Mouse (Mus musculus) lung, embryonic 16.5 days (tissue): ENCODE results near the gene Map2k7. TPM values are rescaled to one million over a fixed set of nuclear protein-coding genes. Genes with fewer than 3 reads are reported as not detected.

ENCODE experiments used
- ATAC-seq: fragments of 200-750 bp; cut with Nextera tagmentation; 2 replicates; pipeline ENCODE4 v1.8.0; 2017; ENCODE audit warnings: low read depth, mild to moderate bottlenecking, moderate library complexity
- H3K27ac ChIP-seq: fragments of 300-500 bp; sonication (generic); 2 replicates; pipeline ENCODE4 v1.5.1; 2014; ENCODE audit warnings: mild to moderate bottlenecking, control low read depth, low read length
- H3K27me3 ChIP-seq: fragments of 300-500 bp; sonication (generic); 2 replicates; pipeline ENCODE4 v1.6.1; 2014; ENCODE audit warnings: low read depth, low read length, mixed read lengths; ENCODE audit not compliant: control insufficient read depth, insufficient read depth
- H3K36me3 ChIP-seq: fragments of 300-500 bp; sonication (generic); 2 replicates; pipeline ENCODE4 v1.6.1; 2014; ENCODE audit warnings: low read length; ENCODE audit not compliant: control insufficient read depth, insufficient read depth
- H3K4me1 ChIP-seq: fragments of 300-500 bp; sonication (generic); replicated peaks from 2 replicates; pipeline ENCODE4 v1.6.1; 2014; ENCODE audit warnings: low read length, mixed read lengths; ENCODE audit not compliant: control insufficient read depth, insufficient read depth
- H3K4me2 ChIP-seq: fragments of 300-500 bp; sonication (generic); 2 replicates; pipeline ENCODE4 v1.6.1; 2014; ENCODE audit warnings: low read depth, low read length, control low read depth
- H3K4me3 ChIP-seq: fragments of 300-500 bp; sonication (generic); 2 replicates; pipeline ENCODE4 v1.5.1; 2014; ENCODE audit warnings: mild to moderate bottlenecking, low read length, control low read depth
- H3K9ac ChIP-seq: fragments of 300-500 bp; sonication (generic); 2 replicates; pipeline ENCODE4 v1.6.1; 2014; ENCODE audit warnings: low read length, control low read depth
- H3K9me3 ChIP-seq: fragments of 300-500 bp; sonication (generic); 2 replicates; pipeline ENCODE4 v1.6.1; 2016; ENCODE audit warnings: low read length; ENCODE audit not compliant: control insufficient read depth
- WGBS: fragments of 180-500 bp; shearing (Covaris S2); extraction: QIAGEN DNeasy Blood & Tissue Kit; methylation state at CpG from one replicate; pipeline ENCODE4 v1.1.7; 2014; 5-methylcytosine and 5-hydroxymethylcytosine counted together
- polyA plus RNA-seq: library from polyadenylated mRNA; unstranded; fragments of >200 nt; fragmentation: Nextera tagmentation; extraction: Ambion mirVana; gene quantifications from 2 replicates; pipeline ENCODE4 v1.2.1, GENCODE M21; 2015

Gene Map2k7
- polyA plus RNA-seq, 1 experiment from 2014 or later, result 26.8 TPM

- WGBS, result 23% methylated on average over 44 of the region's 44 CpGs
- peak; percentile 63 for ATAC-seq
Measured at GRCm38 (mm10) chr8:4206182-4207015, 32.1 kb upstream of the Map2k7 start.

GRCm38 (mm10) chr8:4207016-4207350 is 31.6 kb upstream of the Map2k7 start:
- H3K4me1 ChIP-seq, result no peaks in the 10 kb centered on the region; the same call in 1 of the 2 replicates
- H3K27me3 ChIP-seq, result peaks cover 8% of the 10 kb centered on the region; the same call in 1 of the 2 replicates
- no peak overlapping the region for H3K4me3 ChIP-seq
- 64% methylated on average over 2 of the region's 2 CpGs for WGBS
- H3K9me3 ChIP-seq, result no peaks in the 10 kb centered on the region; the same call in 1 of the 2 replicates
- H3K4me2 ChIP-seq, result no peak overlapping the region
- no peak overlapping the region for H3K9ac ChIP-seq
- ATAC-seq, result no peak
- H3K36me3 ChIP-seq, result peaks cover 6% of the 10 kb centered on the region
- no peak overlapping the region for H3K27ac ChIP-seq

More at GRCm38 (mm10) chr8:4206182-4207015, 32.1 kb upstream of the Map2k7 start:
- no peak overlapping the region for H3K27ac ChIP-seq
- no peak overlapping the region for H3K4me3 ChIP-seq
- no peaks in the 10 kb centered on the region; the same call in 1 of the 2 replicates for H3K9me3 ChIP-seq
- H3K4me1 ChIP-seq, result no peaks in the 10 kb centered on the region; the same call in 1 of the 2 replicates
- peaks cover 6% of the 10 kb centered on the region for H3K36me3 ChIP-seq
- H3K27me3 ChIP-seq, result peaks cover 8% of the 10 kb centered on the region; the same call in 1 of the 2 replicates
- peak overlapping the region; percentile 13 for H3K4me2 ChIP-seq
- H3K9ac ChIP-seq, result no peak overlapping the region

GRCm38 (mm10) chr8:4211097-4211496 is 27.4 kb upstream of the Map2k7 start:
- Histone ChIP-seq H3K9ac (no peak overlapping the region), H3K27me3 (peaks cover 6% of the 10 kb centered on the region; the same call in 1 of the 2 replicates), H3K4me1 (peaks cover 15% of the 10 kb centered on the region), H3K9me3 (no peaks in the 10 kb centered on the region; the same call in 1 of the 2 replicates), H3K36me3 (peaks cover 6% of the 10 kb centered on the region; the same call in 1 of the 2 replicates), H3K4me3 (no peak overlapping the region), H3K27ac (no peak overlapping the region), H3K4me2 (no peak overlapping the region)
- 65% methylated on average over 6 of the region's 6 CpGs for whole genome bisulfite sequencing
- ATAC-seq, result no peak

- ATAC-seq, result peak; percentile 15
- under 1% methylated on average over 25 of the region's 25 CpGs for WGBS
Measured at GRCm38 (mm10) chr8:4212809-4213209, 25.7 kb upstream of the Map2k7 start.

GRCm38 (mm10) chr8:4213210-4214005 is 25.1 kb upstream of the Map2k7 start:
- H3K9me3 ChIP-seq, result no peaks in the 10 kb centered on the region; the same call in 1 of the 2 replicates
- H3K27me3 ChIP-seq, result peaks cover 23% of the 10 kb centered on the region
- H3K9ac ChIP-seq, result peak overlapping the region; percentile 64
- peak overlapping the region; percentile 96 for H3K4me2 ChIP-seq
- peak; percentile 80 for ATAC-seq
- peak overlapping the region; percentile 58 for H3K4me3 ChIP-seq
- H3K4me1 ChIP-seq, result peaks cover 15% of the 10 kb centered on the region
- peak overlapping the region; percentile 90 for H3K27ac ChIP-seq
- 2% methylated on average over 18 of the region's 18 CpGs for WGBS
- peaks cover 6% of the 10 kb centered on the region; the same call in 1 of the 2 replicates for H3K36me3 ChIP-seq

More at GRCm38 (mm10) chr8:4212809-4213209, 25.7 kb upstream of the Map2k7 start:
- H3K4me1 ChIP-seq, result peaks cover 15% of the 10 kb centered on the region
- H3K9ac ChIP-seq, result peak overlapping the region; percentile 64
- H3K36me3 ChIP-seq, result peaks cover 6% of the 10 kb centered on the region; the same call in 1 of the 2 replicates
- H3K27me3 ChIP-seq, result peaks cover 19% of the 10 kb centered on the region
- H3K27ac ChIP-seq, result peak overlapping the region; percentile 90
- H3K4me2 ChIP-seq, result peak overlapping the region; percentile 96
- no peaks in the 10 kb centered on the region; the same call in 1 of the 2 replicates for H3K9me3 ChIP-seq
- H3K4me3 ChIP-seq, result peak overlapping the region; percentile 58

- Histone ChIP-seq H3K4me3 (peak overlapping the region; percentile 58), H3K9ac (peak overlapping the region; percentile 64), H3K9me3 (no peaks in the 10 kb centered on the region), H3K36me3 (peaks cover 5% of the 10 kb centered on the region; the same call in 1 of the 2 replicates), H3K4me1 (peaks cover 15% of the 10 kb centered on the region), H3K4me2 (peak overlapping the region; percentile 96), H3K27ac (peak overlapping the region; percentile 90), H3K27me3 (peaks cover 23% of the 10 kb centered on the region)
- 4% methylated on average over 33 of the region's 33 CpGs for WGBS
- ATAC-seq, result peak; percentile 80
Measured at GRCm38 (mm10) chr8:4214006-4214980, 24.2 kb upstream of the Map2k7 start.

GRCm38 (mm10) chr8:4216296-4216695 is 22.2 kb upstream of the Map2k7 start:
- ATAC-seq, result no peak
- WGBS, result 6% methylated on average over 18 of the region's 18 CpGs
- Histone ChIP-seq H3K4me1 (peaks cover 15% of the 10 kb centered on the region), H3K36me3 (no peaks in the 10 kb centered on the region), H3K27ac (no peak overlapping the region), H3K9ac (peak overlapping the region; percentile 64), H3K4me2 (peak overlapping the region; percentile 74), H3K27me3 (peaks cover 23% of the 10 kb centered on the region), H3K9me3 (no peaks in the 10 kb centered on the region), H3K4me3 (peak overlapping the region; percentile 56)
